Mouse (Mus musculus): ENCODE measurements around the gene Dnal1.

Gene Dnal1

DNA sequence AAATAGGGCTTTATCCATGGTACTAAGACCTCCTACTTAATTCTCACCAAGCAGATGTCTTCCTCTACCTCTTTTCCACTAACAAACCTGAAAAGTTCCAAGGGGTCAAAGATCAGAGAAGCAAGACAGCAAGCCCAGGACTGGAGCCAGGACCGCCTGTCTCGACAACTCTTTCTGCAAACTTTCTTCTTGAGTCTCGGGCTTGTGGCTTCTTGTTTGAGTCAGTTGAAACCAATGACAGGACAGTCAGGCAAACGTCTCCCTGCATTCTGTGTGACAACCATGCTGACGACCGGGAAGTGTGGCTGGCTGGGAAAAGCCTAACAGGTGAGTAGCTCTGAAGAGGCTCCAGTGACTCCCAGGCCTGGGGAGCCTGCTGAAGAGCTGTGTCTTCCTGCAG is 71.4 kb downstream of the Dnal1 start:
- no peak for DNase-seq (ENCODE audit: low spot score)

DNA sequence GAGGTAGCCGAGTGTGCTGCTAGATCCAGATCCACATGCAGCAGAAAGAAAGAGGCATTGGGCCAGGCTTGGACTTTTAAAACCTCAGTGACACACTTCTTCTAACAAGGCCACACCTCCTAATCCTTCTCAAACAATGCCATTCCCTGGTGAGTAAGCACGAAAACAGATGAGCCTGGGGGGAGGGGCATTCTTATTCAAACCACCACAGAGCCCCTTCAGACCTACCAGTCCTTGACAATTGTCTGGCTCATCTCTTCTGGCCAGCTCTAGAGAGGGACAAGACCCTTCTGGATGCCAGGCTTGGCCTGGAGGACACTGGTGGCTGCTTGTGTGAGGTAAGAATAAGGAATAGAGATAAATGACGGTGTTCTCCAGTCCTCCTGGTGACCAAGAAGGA is 72.4 kb downstream of the Dnal1 start:
- no peak for DNase-seq (ENCODE audit: low spot score)

GRCm38 (mm10) chr12:84186950-84187349 is 72.8 kb downstream of the Dnal1 start:
- no peak for DNase-seq (ENCODE audit: low spot score)

DNA sequence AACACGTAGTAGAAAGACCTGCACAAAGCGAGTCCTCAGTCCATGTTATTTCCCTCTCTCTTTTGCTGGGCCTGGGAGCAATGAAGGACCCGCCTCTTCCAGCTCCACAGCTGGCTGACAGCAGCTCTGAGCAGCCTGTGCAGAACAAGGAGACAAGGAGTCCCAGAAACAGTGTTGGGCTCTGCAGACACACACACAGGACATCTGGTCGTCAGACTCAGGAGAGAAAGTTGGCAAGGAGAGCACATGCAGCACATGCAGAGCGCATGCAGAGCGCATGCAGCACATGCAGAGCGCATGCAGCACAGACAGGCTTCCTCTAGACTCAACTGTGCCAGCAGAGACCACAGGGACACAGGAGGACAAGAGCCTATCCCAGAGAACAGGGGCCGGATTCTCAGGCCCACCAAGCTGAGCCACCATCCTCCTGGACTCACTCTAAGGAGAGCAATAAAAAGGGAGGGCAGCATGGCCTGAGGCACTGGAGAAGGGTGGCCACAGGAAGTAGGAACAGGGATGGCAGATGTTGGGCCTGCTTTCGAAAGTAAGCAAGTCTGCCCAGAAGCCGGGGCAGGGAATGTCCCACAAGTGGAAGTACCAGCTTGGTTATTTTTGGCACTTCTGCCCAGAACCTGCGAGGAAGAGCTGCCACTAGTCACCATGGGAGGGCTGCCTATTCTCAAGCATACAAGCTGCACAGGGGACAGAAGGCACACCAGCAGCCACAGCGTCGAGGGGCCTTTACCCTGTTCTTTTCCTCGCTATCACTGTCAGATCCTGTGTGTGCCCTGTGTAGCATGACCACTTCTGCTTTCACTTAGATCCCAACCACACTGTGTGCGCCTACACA is 73.8 kb downstream of the Dnal1 start:
- DNase-seq (ENCODE audit: low spot score): no peak

DNA sequence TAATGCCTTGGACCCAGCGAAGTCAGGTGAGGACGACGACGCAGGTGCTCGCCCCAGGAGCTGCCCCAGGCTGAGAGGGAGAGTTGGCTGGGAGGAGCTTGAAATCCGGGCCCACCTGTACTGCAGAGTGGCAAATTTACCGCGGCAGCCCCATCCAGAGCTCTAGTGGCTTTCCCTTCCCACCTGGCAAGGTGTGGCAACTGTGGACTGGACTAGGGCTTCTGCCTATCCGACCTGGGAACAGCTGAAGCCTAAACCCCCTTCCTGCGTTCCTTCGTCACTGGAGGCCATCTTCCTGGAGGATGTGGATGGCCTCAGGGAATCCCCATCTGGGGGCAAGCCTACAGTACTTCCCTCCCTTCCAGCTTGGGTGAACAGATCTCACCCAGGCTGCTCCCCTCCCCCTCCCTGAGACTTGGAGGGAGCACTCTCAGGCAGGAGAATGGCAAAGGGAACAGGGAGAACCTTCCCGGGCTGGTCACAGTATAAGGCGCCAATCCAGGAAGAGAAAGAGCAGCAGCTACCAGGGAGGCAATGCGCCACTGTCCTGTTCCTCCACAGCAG is 74.8 kb downstream of the Dnal1 start:
- DNase-seq (ENCODE audit: low spot score): no peak

GRCm38 (mm10) chr12:84190151-84190820 is 76.1 kb downstream of the Dnal1 start:
- no peak for DNase-seq (ENCODE audit: low spot score)

- DNase-seq (ENCODE audit: low spot score): no peak
Measured at GRCm38 (mm10) chr12:84191190-84191589, 77.0 kb downstream of the Dnal1 start.

GRCm38 (mm10) chr12:84191770-84192169 is 77.6 kb downstream of the Dnal1 start:
- DNase-seq (ENCODE audit: low spot score): no peak

GRCm38 (mm10) chr12:84192280-84192679 is 78.1 kb downstream of the Dnal1 start:
- no peak for DNase-seq (ENCODE audit: low spot score)

GRCm38 (mm10) chr12:84192741-84193641 is 78.8 kb downstream of the Dnal1 start:
- DNase-seq (ENCODE audit: low spot score): peak; percentile 84

- DNase-seq (ENCODE audit: low spot score): peak; percentile 93
Measured at GRCm38 (mm10) chr12:84193642-84194399, 79.7 kb downstream of the Dnal1 start.

GRCm38 (mm10) chr12:84194400-84195109 is 80.4 kb downstream of the Dnal1 start:
- DNase-seq (ENCODE audit: low spot score): no peak

DNA sequence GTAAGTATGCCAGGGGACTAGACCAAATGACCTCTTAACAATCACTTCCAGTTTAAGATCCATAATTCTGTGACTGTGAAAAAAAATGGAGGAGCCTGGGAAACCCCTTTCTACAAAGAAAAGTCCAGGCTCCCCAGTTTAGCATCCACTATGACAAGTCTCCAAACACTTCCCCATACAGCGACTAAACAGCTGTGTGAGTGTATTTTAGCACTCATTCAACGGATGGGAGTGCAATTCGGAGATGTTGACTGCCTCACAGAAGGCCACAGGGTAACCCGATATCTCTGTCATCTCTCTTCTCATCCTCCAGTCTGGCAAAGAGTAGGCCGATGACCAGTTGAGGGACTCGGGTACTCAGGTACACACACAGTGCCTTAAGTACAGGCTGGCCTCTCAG is 81.0 kb downstream of the Dnal1 start:
- no peak for DNase-seq (ENCODE audit: low spot score)
